Mouse (Mus musculus) macrophage (primary cell): Measurements from ENCODE around the gene Camk2g. TPM values are rescaled to one million over a fixed set of nuclear protein-coding genes. Genes with fewer than 3 reads are reported as not detected.

Experiments
- H3K27ac ChIP-seq: fragments of 350-480 bp; formaldehyde crosslinking; 2 replicates; pipeline ENCODE4 v1.9.0; 2021
- H3K36me3 ChIP-seq: fragments of 350-480 bp; formaldehyde crosslinking; 2 replicates; pipeline ENCODE4 v1.9.0; 2021; ENCODE audit errors: inconsistent target
- H3K4me3 ChIP-seq: fragments of 350-480 bp; formaldehyde crosslinking; 2 replicates; pipeline ENCODE4 v1.9.0; 2021; ENCODE audit errors: inconsistent target
- H3K79me2 ChIP-seq: fragments of 350-480 bp; formaldehyde crosslinking; 2 replicates; pipeline ENCODE4 v1.9.0; 2021; ENCODE audit errors: inconsistent target
- WGBS: methylation state at CpG from one replicate; pipeline ENCODE4 v1.1.7; 2026; ENCODE audit warnings: inconsistent platforms; ENCODE audit not compliant: missing documents; 5-methylcytosine and 5-hydroxymethylcytosine counted together
- polyA plus RNA-seq: library from polyadenylated mRNA; stranded (reverse); fragments of 250-400 nt; gene quantifications from 3 replicates; pipeline ENCODE4 v1.2.4, GENCODE M21; 2018; ENCODE audit warnings: inconsistent platforms

Camk2g gene
- polyA plus RNA-seq, 1 experiment from 2014 or later, result 24.7 TPM

DNA sequence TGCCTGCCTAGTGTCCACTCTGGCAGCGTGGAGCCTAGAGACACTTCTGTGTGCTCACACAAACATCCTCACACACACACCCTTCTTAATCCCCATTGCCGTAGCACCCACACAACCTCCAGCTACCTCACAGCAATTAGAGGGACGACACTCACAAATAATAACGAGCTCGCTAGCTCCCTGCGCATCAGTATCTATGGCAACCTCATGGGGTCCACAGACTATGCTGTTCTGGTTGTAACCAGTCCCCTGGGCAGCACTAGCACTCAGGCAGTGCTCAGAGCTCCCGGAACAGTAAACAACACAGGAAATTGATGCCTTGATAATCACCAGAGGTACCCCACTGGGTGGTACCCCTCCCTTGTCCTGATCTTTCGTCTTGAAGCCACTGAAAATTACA is 2.8 kb upstream of the Camk2g start:
- H3K36me3 ChIP-seq, result no peaks in the 10 kb centered on the region
- H3K79me2 ChIP-seq, result peaks cover 13% of the 10 kb centered on the region
- no peak overlapping the region for H3K4me3 ChIP-seq
- 93% methylated on average over 8 of the region's 8 CpGs for WGBS
- H3K27ac ChIP-seq, result no peak overlapping the region

DNA sequence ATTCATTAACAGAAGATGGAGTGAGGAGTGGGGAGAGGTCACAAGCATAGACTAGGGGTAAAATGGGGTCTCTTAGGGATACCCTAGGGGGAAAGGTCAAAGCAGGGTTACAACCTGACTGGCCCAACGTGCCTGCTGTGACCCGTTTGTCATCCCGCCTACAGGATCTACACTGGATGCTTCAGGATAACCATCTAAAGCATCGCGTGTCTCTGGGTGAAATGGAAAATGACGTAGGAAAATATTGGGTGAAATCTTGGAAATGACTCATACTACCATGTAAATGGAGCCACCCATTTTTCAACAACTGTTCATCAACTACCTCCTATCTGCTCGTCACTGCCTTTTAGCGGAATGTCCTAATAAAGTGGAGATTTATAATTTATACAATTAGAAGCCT is 2.3 kb upstream of the Camk2g start:
- Histone ChIP-seq H3K79me2 (peaks cover 18% of the 10 kb centered on the region), H3K36me3 (0 out of 2 replicates have a peak, but pooled peaks cover 2% of the 10 kb centered on the region), H3K27ac (no peak overlapping the region), H3K4me3 (no peak overlapping the region)
- 89% methylated on average over 8 of the region's 8 CpGs for WGBS

DNA sequence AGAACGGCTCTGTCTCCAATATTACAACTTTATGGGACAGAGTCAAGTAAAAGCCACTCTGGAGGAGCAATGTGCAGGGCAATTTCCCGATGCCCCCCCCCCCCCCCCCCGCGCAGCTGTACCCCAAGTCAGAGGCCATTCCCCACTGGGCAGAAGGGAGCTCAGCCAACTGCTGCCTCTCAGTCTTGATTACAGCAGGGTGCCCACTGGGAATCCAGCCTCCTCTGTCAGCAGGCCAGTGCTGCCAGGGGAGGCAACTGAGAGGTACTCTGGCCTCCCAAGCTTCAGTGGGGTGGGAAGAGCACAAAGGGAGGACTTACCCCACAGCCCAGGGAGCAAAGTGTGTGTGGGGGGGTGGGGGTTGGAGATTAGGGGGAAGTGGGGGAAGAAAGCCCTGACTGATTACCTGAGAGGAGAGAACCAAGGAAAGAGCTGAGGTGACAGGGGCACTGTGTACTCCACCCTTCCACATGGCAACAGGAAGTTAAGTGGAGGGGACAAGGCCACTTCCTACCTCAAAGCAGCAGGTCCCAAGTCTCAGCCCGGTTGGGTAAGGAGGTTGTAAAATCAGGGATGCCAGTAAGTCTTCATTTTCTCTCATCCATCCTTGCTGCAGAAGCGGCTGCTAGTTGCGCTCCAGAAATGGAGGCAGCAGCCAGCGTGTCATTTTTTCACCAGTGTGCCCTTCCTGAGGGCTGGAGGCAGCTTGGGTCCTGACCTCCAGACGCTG is 1.7 kb upstream of the Camk2g start:
- peaks cover 6% of the 10 kb centered on the region; the same call in 1 of the 2 replicates for H3K36me3 ChIP-seq
- H3K79me2 ChIP-seq, result peaks cover 24% of the 10 kb centered on the region
- 56% methylated on average over 9 of the region's 9 CpGs for WGBS
- H3K4me3 ChIP-seq, result no peak overlapping the region
- no peak overlapping the region for H3K27ac ChIP-seq

DNA sequence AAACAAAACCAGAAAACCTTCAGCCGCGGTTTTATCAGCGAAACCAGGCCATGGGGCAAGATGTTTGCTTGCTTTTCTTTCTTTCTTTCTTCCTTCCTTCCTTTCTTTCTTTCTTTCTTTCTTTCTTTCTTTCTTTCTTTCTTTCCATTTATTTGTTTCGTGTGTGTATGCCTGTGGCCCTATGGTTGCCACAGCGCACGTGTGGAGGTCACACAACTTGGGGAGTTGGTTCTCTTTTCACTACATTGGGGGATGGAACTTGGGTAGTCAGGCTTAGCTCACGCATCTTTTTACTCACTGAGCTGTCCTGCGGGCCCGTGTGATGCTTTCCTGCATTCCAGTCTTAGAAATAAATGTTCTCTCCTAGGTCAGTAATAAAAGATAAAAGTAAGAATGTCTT is 701 bp upstream of the Camk2g start:
- H3K79me2 ChIP-seq, result peaks cover 34% of the 10 kb centered on the region
- peaks cover 16% of the 10 kb centered on the region for H3K36me3 ChIP-seq
- H3K4me3 ChIP-seq, result peak overlapping the region; percentile 42
- 10% methylated on average over 9 of the region's 9 CpGs for WGBS
- H3K27ac ChIP-seq, result peak overlapping the region; percentile 19; the same call in 1 of the 2 replicates

DNA sequence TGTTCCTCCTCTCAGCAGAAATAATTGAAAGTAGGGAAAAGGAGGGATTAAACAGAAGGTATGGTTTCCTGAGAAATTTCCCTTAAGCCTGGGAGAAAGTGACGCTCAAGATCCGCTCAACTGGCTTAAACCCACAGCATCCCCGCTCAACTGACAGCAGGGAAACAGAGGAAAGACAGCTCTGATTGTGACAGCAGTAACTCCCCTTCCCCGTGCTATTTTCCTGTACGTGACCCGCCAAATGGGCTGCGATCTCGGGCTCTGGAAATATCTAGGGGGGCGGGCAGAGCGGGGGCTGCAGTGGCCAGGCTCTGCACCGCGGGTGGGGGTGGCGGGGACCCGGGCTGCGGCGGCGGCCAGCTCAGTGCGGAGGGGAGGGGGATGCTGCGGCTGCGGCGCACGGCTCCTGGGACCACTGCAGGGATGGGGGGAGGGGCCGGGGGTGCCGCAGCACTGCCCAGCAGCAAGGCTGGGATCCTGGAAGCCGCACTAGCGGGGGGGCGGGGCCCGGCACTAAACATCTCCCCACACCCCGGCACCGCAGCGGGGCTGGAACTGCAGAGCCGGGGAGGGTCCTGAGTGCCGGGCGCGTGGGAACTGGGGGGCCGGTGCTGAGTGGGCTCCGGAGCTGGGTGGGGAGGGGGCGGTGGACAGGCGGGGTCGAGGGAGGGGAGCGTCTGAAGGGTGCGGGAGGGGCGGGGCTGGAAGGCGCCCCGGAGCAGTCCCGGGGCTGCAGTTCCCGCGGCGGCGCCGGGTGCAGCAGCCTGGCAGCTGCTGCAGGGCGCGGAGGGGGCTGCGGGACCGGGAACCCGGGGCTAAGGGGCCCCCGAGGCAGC is 748 bp downstream of the Camk2g start:
- peaks cover 17% of the 10 kb centered on the region for H3K36me3 ChIP-seq
- no peak overlapping the region; the same call in 1 of the 2 replicates for H3K4me3 ChIP-seq
- H3K79me2 ChIP-seq, result peaks cover 48% of the 10 kb centered on the region
- no peak overlapping the region for H3K27ac ChIP-seq
- WGBS, result 3% methylated on average over 38 of the region's 57 CpGs

DNA sequence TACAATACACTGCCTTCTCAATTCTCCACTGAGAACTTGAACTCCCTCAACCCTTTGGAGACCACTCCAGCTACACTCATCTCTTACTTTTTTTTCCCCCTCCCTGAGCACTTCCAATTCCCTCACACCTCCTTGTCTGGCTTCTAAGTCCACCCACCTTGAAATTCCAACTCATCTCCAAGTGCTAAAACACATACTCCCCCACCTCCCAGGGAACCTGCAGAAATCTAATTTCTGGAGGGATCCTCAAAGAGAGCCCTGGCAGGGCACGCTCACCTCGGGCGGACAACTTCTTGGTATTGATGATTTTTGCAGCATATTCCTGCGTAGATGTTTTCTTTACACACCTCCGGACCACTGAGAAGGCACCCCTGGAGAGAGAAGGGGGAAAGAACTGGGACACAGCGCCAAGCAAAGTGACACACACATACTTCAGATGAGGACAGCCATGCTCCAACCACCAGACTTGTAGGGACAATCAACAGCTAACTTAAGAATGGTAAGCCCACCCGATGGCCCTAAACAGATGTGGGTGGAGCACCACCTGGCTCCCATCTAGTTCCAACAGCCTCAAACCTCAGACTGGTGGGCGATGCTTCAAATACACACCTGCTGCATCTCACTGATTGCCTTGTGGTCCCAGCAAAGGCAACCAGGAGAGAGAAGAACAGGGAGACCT is 1.5 kb downstream of the Camk2g start:
- peaks cover 56% of the 10 kb centered on the region for H3K79me2 ChIP-seq
- H3K36me3 ChIP-seq, result peaks cover 17% of the 10 kb centered on the region
- 80% methylated on average over 8 of the region's 8 CpGs for WGBS
- no peak overlapping the region; the same call in 1 of the 2 replicates for H3K4me3 ChIP-seq
- H3K27ac ChIP-seq, result no peak overlapping the region

DNA sequence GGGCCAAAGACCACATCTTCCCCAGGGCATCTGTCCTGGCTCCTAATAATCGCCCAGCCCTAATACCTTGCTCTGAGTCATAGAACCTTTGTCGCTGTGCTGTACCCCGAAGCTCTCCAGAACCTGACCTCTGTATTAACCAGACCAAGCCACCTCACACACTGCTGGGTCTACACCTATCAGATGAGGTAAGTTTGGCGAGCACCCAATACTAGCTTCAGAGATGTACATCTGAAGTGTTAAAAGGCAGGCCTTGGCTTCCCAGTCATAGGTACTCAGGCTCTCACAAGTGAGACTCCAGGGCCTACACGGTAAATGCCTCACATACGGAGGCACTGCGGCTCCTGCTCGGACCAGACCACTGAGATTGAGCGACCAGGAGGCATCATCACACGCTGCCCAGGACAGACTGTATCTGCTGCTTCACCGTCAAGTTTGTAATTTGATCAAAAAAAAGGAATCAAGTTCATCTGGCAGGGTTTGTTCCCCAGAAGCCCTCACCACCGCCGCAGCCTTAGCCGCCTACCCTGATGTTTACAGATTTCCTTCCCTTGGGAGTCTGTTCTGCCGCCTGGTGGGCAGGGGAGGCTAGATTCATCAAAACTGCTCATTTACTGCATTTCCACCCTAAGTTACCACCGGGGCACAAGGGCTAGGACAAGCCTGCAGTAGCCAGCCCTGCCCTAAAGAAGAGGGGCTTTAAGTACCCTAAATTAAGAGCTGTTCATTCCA is 2.2 kb downstream of the Camk2g start:
- H3K36me3 ChIP-seq, result peaks cover 17% of the 10 kb centered on the region

DNA sequence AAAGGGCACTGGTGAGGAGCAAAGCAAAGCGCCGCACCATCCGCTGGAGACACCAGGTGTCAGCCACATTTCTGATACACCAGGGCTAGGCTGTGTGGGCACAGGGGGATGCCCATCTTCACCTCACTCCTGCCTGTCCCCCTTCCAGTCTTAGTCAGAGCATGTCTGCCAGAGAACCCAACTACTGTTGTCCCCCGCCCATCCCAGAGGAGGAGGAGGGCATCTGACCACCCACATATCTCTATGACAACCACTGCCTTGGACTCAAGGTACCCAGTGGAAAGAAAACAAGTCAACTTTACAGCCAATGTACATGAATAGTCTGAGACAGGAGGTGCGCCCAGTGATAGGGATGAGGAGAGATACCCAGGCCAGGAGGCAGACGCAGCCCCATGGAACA is 2.9 kb downstream of the Camk2g start:
- Histone ChIP-seq H3K4me3 (no peak overlapping the region), H3K27ac (no peak overlapping the region), H3K79me2 (peaks cover 70% of the 10 kb centered on the region), H3K36me3 (peaks cover 17% of the 10 kb centered on the region)
- WGBS, result 98% methylated on average over 6 of the region's 6 CpGs

More for the DNA sequence above, 2.2 kb downstream of the Camk2g start:
- H3K4me3 ChIP-seq, result no peak overlapping the region
- peaks cover 63% of the 10 kb centered on the region for H3K79me2 ChIP-seq
- H3K27ac ChIP-seq, result no peak overlapping the region
- 81% methylated on average over 16 of the region's 16 CpGs for WGBS

DNA sequence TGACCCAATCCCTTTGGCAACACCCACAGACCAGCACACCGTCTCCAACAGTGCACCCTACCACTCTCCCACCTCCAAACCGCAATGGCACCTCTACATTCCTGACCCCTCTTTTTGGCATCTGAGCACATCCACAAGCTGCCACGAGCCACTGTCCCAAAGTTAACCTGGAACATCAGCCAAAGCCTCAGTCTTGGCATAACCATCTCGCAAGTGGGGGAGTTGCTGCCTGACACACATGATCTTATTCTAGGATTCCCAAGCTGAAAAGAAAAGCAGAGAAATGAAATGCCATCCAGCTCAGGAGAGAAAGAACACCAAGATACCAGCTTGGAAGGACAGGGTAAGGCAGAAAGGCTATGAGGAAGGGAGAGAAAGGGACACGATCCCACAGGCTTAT is 3.4 kb downstream of the Camk2g start:
- 100% methylated on average over 5 of the region's 5 CpGs for WGBS
- Histone ChIP-seq H3K79me2 (peaks cover 73% of the 10 kb centered on the region), H3K4me3 (no peak overlapping the region), H3K27ac (no peak overlapping the region), H3K36me3 (peaks cover 17% of the 10 kb centered on the region)

DNA sequence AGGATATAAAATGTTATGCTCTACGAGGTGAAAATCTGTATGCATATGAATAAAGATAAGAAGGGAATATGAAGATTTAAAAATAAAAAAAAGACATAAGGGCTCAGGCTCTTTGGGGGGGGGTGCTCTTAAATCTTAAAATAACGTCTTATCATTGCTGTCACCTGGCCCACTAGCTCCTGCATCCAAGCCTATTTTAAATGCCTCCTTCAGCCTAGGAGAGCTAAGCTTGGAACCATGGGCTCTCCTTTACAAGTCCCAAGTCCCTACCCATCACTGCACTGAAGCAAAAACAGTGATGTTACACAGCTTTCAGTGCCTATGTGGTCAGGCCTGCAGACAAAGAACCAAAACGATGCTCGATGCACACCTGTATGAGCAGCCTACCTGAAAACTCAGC is 4.3 kb downstream of the Camk2g start:
- Histone ChIP-seq H3K36me3 (peaks cover 17% of the 10 kb centered on the region), H3K4me3 (no peak overlapping the region), H3K79me2 (peaks cover 76% of the 10 kb centered on the region), H3K27ac (no peak overlapping the region)
- WGBS, result 78% methylated on average over 4 of the region's 4 CpGs

DNA sequence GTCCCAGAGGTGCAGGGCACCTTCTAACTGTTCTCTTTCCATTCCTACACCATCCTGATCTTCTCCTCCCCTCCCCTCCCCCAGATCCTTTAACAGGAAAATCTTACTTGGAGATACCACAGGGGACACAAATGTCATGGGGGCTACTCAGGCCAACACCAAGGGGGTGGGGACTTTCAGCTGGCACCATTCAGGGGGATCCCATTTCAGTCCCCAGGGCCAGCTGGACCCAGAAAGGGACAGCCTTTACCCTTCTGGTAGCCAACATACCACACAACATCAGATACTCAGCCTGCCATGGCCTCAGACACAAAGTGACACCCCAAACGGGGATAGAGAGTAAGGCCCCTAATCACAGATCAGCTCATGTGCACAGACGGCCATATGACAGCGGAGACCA is 5.7 kb downstream of the Camk2g start:
- H3K36me3 ChIP-seq, result peaks cover 17% of the 10 kb centered on the region
- no peak overlapping the region for H3K4me3 ChIP-seq
- H3K27ac ChIP-seq, result no peak overlapping the region
- H3K79me2 ChIP-seq, result peaks cover 89% of the 10 kb centered on the region
- WGBS, result 94% methylated on average over 3 of the region's 3 CpGs

DNA sequence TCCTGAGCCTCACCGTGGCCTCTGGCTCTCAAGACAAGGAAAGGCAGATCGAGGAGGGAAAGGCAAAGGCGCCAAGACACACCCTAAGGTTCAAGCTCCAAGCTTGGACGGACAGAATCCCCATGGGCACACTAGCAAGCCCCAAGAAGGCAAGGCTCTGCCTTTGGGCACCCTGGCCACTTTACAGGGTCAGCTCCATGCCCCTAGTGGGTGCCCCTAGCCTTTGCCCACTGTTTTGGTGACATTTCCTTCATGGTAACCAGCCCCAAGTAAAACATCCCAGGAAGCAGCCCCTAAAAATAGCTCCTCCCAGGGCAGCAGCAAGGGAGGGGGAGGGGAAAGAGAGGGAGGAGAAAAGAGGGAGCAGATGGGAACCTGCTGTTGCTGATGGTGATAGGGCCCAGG is 7.3 kb downstream of the Camk2g start:
- Histone ChIP-seq H3K27ac (no peak overlapping the region), H3K36me3 (peaks cover 17% of the 10 kb centered on the region), H3K79me2 (peaks cover 91% of the 10 kb centered on the region), H3K4me3 (no peak overlapping the region)
- WGBS, result 59% methylated on average over 4 of the region's 4 CpGs

DNA sequence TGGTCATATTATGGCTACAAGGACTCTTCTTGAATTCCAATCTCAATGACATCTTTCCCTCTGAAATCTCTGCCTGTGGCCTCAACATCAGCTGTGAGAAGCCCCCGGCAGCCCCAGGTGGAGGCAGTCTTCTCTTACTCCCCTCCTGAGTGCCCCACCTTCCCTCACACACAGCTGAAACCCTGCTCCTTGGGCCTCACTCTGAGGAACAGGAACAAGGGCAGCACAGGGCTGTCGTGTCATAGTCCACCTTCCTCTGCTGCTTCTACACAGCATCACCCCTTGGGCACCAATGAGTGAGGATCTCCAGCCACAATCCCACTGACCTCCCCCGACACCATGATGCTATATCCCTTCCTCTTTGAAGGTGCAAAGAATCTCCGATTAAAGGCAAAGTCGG is 7.9 kb downstream of the Camk2g start:
- Histone ChIP-seq H3K79me2 (peaks cover 91% of the 10 kb centered on the region), H3K36me3 (peaks cover 15% of the 10 kb centered on the region), H3K27ac (peak overlapping the region; percentile 46), H3K4me3 (no peak overlapping the region)
- WGBS, result 23% methylated on average over 5 of the region's 5 CpGs

DNA sequence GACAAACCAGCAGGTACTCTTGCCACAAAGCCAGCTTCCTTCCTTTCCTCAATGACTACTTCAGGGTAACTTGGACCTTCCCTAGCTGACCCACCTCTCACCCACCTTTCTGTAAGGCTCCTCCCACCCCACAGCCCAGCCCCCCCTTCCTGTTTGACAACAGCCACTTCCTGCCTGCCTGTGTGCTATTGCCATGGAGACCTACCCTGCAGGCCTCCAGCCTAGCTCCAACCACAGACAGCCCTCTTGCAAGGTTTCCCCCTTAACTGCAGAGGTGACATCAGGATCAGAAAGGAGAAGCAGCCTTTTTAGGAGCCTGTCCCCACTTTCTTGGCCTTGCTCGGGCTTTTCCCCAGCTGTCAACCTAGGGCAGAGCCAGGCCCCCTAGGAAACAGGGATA is 8.7 kb downstream of the Camk2g start:
- peak overlapping the region; percentile 46 for H3K27ac ChIP-seq
- 9% methylated on average over 1 of the region's 1 CpGs for WGBS
- H3K4me3 ChIP-seq, result no peak overlapping the region
- peaks cover 8% of the 10 kb centered on the region for H3K36me3 ChIP-seq
- H3K79me2 ChIP-seq, result peaks cover 91% of the 10 kb centered on the region
